ENCODE assay signal across 8 mouse cellular contexts in genomic region chr10:42089686-42090085, GRCm38 (mm10).
DNase-seq lines count a peak whose midpoint lies in the region; ATAC-seq lines count a peak whose summit lies in the region.

No protein-coding gene starts in this region.

- intact Hi-C loops in gastrocnemius, postnatal 14 days (cut with DNase I; ENCODE audit: low total_unique reads), result no loop called here

- no peak overlapping the region for H3K27ac ChIP-seq in heart, embryonic 12.5 days (ENCODE audit: poor library complexity, severe bottlenecking)
- no peak overlapping the region for H3K27ac ChIP-seq in intestine, embryonic 16.5 days (ENCODE audit: low read length)

- 70% methylated on average over 5 of the region's 5 CpGs for WGBS in heart, embryonic 12.5 days
- WGBS in intestine, embryonic 16.5 days, result 39% methylated on average over 5 of the region's 5 CpGs

- H3K4me3 ChIP-seq in heart, embryonic 12.5 days, result no peak overlapping the region
- H3K4me3 ChIP-seq in intestine, embryonic 16.5 days (ENCODE audit: low read length), result no peak overlapping the region

- no peaks in the 10 kb centered on the region for H3K27me3 ChIP-seq in heart, embryonic 12.5 days (replicated peaks)
- no peaks in the 10 kb centered on the region for H3K27me3 ChIP-seq in intestine, embryonic 16.5 days (replicated peaks; ENCODE audit: control insufficient read depth, insufficient read depth, low read length)

- no peak for ATAC-seq in heart, embryonic 12.5 days (ENCODE audit: insufficient number of reproducible peaks, low FRiP score)
- ATAC-seq in intestine, embryonic 16.5 days, result peak; percentile 37; the same call in 1 of the 2 replicates

- H3K9ac ChIP-seq in heart, embryonic 12.5 days, result no peak overlapping the region
- H3K9ac ChIP-seq in intestine, embryonic 16.5 days (ENCODE audit: low read depth, low read length), result no peak overlapping the region

- H3K36me3 ChIP-seq in heart, embryonic 12.5 days, result no peaks in the 10 kb centered on the region
- no peaks in the 10 kb centered on the region for H3K36me3 ChIP-seq in intestine, embryonic 16.5 days (ENCODE audit: control insufficient read depth, insufficient read depth, low read length)

- peaks cover 5% of the 10 kb centered on the region; the same call in 1 of the 2 replicates for H3K9me3 ChIP-seq in heart, embryonic 12.5 days (replicated peaks)
- no peaks in the 10 kb centered on the region for H3K9me3 ChIP-seq in intestine, embryonic 16.5 days (ENCODE audit: control insufficient read depth, low read length)

- H3K4me1 ChIP-seq in heart, embryonic 12.5 days (replicated peaks), result peaks cover 54% of the 10 kb centered on the region
- H3K4me1 ChIP-seq in intestine, embryonic 16.5 days (ENCODE audit: control insufficient read depth, insufficient read depth, low read length), result peaks cover 14% of the 10 kb centered on the region

- peak; percentile 98 for DNase-seq in heart, adult 11 months
- DNase-seq in gastrocnemius, postnatal 14 days, result peak; percentile 53
- peak; percentile 69 for DNase-seq in lung, postnatal 14 days
- DNase-seq in B cell, adult 2 months, result no peak
- DNase-seq in spleen, adult 12 weeks (ENCODE audit: low spot score), result no peak
- no peak for DNase-seq in T-cell, adult 2 months (ENCODE audit: low spot score)

- H3K4me2 ChIP-seq in heart, embryonic 12.5 days, result no peak overlapping the region
- H3K4me2 ChIP-seq in intestine, embryonic 16.5 days (ENCODE audit: low read depth, low read length), result no peak overlapping the region

Comparison
In these comparisons a context has a peak if more than half of its experiments do, and no peak if none do; other contexts are left out.
1. DNase-seq: peak in heart, adult 11 months (single experiment), gastrocnemius, postnatal 14 days (single experiment) and lung, postnatal 14 days (single experiment); none in B cell, adult 2 months (0 of 2), spleen, adult 12 weeks (single experiment) and T-cell, adult 2 months (single experiment).